Mouse (Mus musculus) cerebellum, adult 9-11 months (tissue): ENCODE results near the gene Mlph.

Source experiments
- DNase-seq: peaks from one replicate; pipeline ENCODE4 v3.0.0; 2022

The Mlph gene

GRCm38 (mm10) chr1:90972911-90973573, 58.2 kb downstream of the Mlph start:
- DNase-seq: peak; percentile 78

GRCm38 (mm10) chr1:90973574-90973911, 58.7 kb downstream of the Mlph start:
- DNase-seq: no peak

GRCm38 (mm10) chr1:90974906-90975649, 60.2 kb downstream of the Mlph start:
- DNase-seq: peak; percentile 24

- no peak for DNase-seq
Measured at GRCm38 (mm10) chr1:90975960-90976359, 61.1 kb downstream of the Mlph start.

GRCm38 (mm10) chr1:90980638-90981330, 65.9 kb downstream of the Mlph start:
- no peak for DNase-seq

- DNase-seq: no peak
Measured at GRCm38 (mm10) chr1:90981346-90981745, 66.5 kb downstream of the Mlph start.

GRCm38 (mm10) chr1:90995916-90996315, 81.0 kb downstream of the Mlph start:
- no peak for DNase-seq

GRCm38 (mm10) chr1:90997136-90997535, 82.3 kb downstream of the Mlph start:
- no peak for DNase-seq

- DNase-seq: no peak
Measured at GRCm38 (mm10) chr1:90997641-90998040, 82.8 kb downstream of the Mlph start.

GRCm38 (mm10) chr1:90998268-90998890, 83.5 kb downstream of the Mlph start, which contains the start of gene Lrrfip1:
Gene Lrrfip1 (plus strand): TSS chr1:90998737.
- DNase-seq: peak; percentile 30

GRCm38 (mm10) chr1:90998891-90999611, 84.2 kb downstream of the Mlph start:
- no peak for DNase-seq

- no peak for DNase-seq
Measured at GRCm38 (mm10) chr1:90999911-91000601, 85.2 kb downstream of the Mlph start.
